Mouse (Mus musculus) heart, adult 9 months (tissue): ENCODE measurements around the gene Gm10198.

Experiments used
- DNase-seq, 2 experiments: peaks; one replicate each; pipeline ENCODE4 v3.0.0; 2022; ENCODE audit warnings: low spot score in 2 of 2

Gene Gm10198

GRCm38 (mm10) chr13:111592485-111592884, at the start of gene Gm10198:
Gene Gm10198, plus strand, starts transcription at chr13:111592785.
- DNase-seq: no peak

- no peak for DNase-seq
Measured at GRCm38 (mm10) chr13:111545286-111545685, 47.3 kb upstream of the Gm10198 start.

GRCm38 (mm10) chr13:111552769-111553168, 39.8 kb upstream of the Gm10198 start:
- DNase-seq: no peak

GRCm38 (mm10) chr13:111553182-111553581, 39.4 kb upstream of the Gm10198 start:
- no peak for DNase-seq

- DNase-seq: no peak
Measured at GRCm38 (mm10) chr13:111553941-111554340, 38.6 kb upstream of the Gm10198 start.

- DNase-seq: no peak
Measured at GRCm38 (mm10) chr13:111555333-111555732, 37.3 kb upstream of the Gm10198 start.

GRCm38 (mm10) chr13:111556375-111556774, 36.2 kb upstream of the Gm10198 start:
- DNase-seq: no peak

GRCm38 (mm10) chr13:111560152-111560551, 32.4 kb upstream of the Gm10198 start:
- DNase-seq: no peak

- DNase-seq: no peak
Measured at GRCm38 (mm10) chr13:111562595-111562994, 30.0 kb upstream of the Gm10198 start.

- no peak for DNase-seq
Measured at GRCm38 (mm10) chr13:111574196-111574595, 18.4 kb upstream of the Gm10198 start.

- DNase-seq: no peak
Measured at GRCm38 (mm10) chr13:111577177-111577576, 15.4 kb upstream of the Gm10198 start.

- no peak for DNase-seq
Measured at GRCm38 (mm10) chr13:111580054-111580453, 12.5 kb upstream of the Gm10198 start.

- no peak for DNase-seq
Measured at GRCm38 (mm10) chr13:111598111-111598510, 5.5 kb downstream of the Gm10198 start.

GRCm38 (mm10) chr13:111601383-111601782, 8.8 kb downstream of the Gm10198 start:
- DNase-seq: no peak

GRCm38 (mm10) chr13:111604826-111605225, 12.2 kb downstream of the Gm10198 start:
- DNase-seq: no peak

GRCm38 (mm10) chr13:111616168-111617125, 23.9 kb downstream of the Gm10198 start:
- peak in 1 of 2 experiments; percentile 6 for DNase-seq

- DNase-seq: no peak
Measured at GRCm38 (mm10) chr13:111620433-111620832, 27.8 kb downstream of the Gm10198 start.

GRCm38 (mm10) chr13:111622425-111622824, 29.8 kb downstream of the Gm10198 start:
- no peak for DNase-seq

GRCm38 (mm10) chr13:111623112-111623511, 30.5 kb downstream of the Gm10198 start:
- DNase-seq: no peak

- DNase-seq: no peak
Measured at GRCm38 (mm10) chr13:111624115-111624514, 31.5 kb downstream of the Gm10198 start.

GRCm38 (mm10) chr13:111634163-111635160, 41.9 kb downstream of the Gm10198 start:
- no peak for DNase-seq

- no peak for DNase-seq
Measured at GRCm38 (mm10) chr13:111640319-111640718, 47.7 kb downstream of the Gm10198 start.
